In genomic region chr9:122233972-122234345, GRCm38 (mm10) we compare ENCODE assay signal across 19 mouse cellular contexts.
"Had no signal": no experiment of that assay in that cellular context is flagged by ENCODE, and none has a peak within 500 bp of the region (broad histone marks: within the 10 kb centered on the region; RNA-seq: fewer than 3 reads in every experiment).

No protein-coding gene starts in this region.

- H3K4me2 ChIP-seq: kidney, embryonic 15.5 days; liver, embryonic 15.5 days; lung, embryonic 15.5 days; midbrain, embryonic 13.5 days; neural tube, embryonic 13.5 days; stomach, embryonic 15.5 days had no signal

- H3K4me1 ChIP-seq: kidney, embryonic 15.5 days; liver, embryonic 15.5 days; lung, embryonic 15.5 days; midbrain, embryonic 10.5 days; midbrain, embryonic 13.5 days; neural tube, embryonic 13.5 days; stomach, embryonic 15.5 days had no signal

- H3K9ac ChIP-seq: kidney, embryonic 15.5 days; liver, embryonic 15.5 days; lung, embryonic 15.5 days; midbrain, embryonic 13.5 days; neural tube, embryonic 13.5 days; stomach, embryonic 15.5 days had no signal

- H3K4me3 ChIP-seq: kidney, embryonic 15.5 days; liver, embryonic 15.5 days; lung, embryonic 15.5 days; megakaryocyte, embryonic 14.5 days; midbrain, embryonic 10.5 days; midbrain, embryonic 13.5 days; myocyte; neural tube, embryonic 13.5 days; stomach, embryonic 15.5 days had no signal

- H3K27ac ChIP-seq: kidney, embryonic 15.5 days; liver, embryonic 15.5 days; lung, embryonic 15.5 days; midbrain, embryonic 10.5 days; midbrain, embryonic 13.5 days; neural tube, embryonic 13.5 days; stomach, embryonic 15.5 days had no signal

- H3K36me3 ChIP-seq: kidney, embryonic 15.5 days; liver, embryonic 15.5 days; lung, embryonic 15.5 days; midbrain, embryonic 10.5 days; stomach, embryonic 15.5 days had no signal

- DNase-seq: kidney, adult 11 months; kidney, adult 8-10 months; kidney, postnatal 10 days; kidney, postnatal 36 days; left cerebral cortex, postnatal 4 days; lung, adult 18-20 months; lung, postnatal 10 days; lung, postnatal 36 days; retina, postnatal 1 day had no signal

- ATAC-seq: midbrain, embryonic 13.5 days; midbrain, embryonic 16.5 days had no signal

- H3K9me3 ChIP-seq: kidney, embryonic 15.5 days; liver, embryonic 15.5 days; lung, embryonic 15.5 days; megakaryocyte, embryonic 14.5 days; midbrain, embryonic 10.5 days; midbrain, embryonic 13.5 days; neural tube, embryonic 13.5 days; stomach, embryonic 15.5 days had no signal

- H3K27me3 ChIP-seq: kidney, embryonic 15.5 days; liver, embryonic 15.5 days; lung, embryonic 15.5 days; midbrain, embryonic 13.5 days; neural tube, embryonic 13.5 days; stomach, embryonic 15.5 days had no signal
